ENCODE assay signal across 21 mouse cellular contexts in the genomic region with DNA sequence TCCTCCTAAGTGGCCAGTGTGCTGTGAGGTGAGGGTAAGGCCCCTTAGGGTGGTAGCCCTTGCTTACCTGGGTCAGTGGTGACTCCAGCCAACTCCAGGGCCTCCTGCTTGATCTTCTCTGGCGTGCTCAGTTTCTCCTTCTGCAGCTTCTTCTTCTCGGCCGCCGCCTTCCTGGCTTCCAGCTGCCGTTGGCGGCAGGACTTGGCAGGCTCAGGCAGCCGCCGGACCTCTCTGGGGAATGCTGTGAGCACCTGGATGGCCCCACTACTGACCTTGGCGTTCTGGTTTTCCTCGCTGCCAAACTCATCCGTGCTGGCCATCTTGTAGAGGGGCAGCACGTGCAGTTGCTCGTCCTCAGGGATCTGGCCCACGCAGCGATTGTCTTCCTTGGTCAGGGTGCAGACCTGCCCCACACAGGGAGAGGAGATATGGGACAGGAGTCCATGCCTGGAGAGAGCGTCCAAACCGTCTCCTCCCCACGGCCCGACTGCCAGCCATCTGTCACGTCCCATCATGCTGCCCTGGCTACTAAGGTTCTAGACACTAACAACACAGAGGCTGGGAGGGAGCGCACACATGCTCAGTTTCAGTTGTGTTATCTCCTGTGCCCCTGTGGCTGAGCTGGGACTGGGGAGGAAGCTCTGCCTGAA. TPM values are rescaled to one million over a fixed set of nuclear protein-coding genes. Genes with fewer than 3 reads are reported as not detected.
DNase-seq lines count a peak whose midpoint lies in the region; TF ChIP-seq lines count a peak whose summit lies in the region.
"Had no signal": no experiment of that assay in that cellular context is flagged by ENCODE, and none has a peak within 500 bp of the region (broad histone marks: within the 10 kb centered on the region; RNA-seq: fewer than 3 reads in every experiment).

No protein-coding gene starts in this region.

- intact Hi-C loops in gastrocnemius, adult 2 months (cut with DNase I): no loop called here

- peak; percentile 66 for DNase-seq in gastrocnemius, adult 2 months
- no peak for DNase-seq in gastrocnemius, postnatal 4 days (ENCODE audit: low spot score in 2 of 2)
- DNase-seq in cerebellum, adult 11 months: peak; percentile 63
- peak; percentile 72 for DNase-seq in cerebellum, adult 9-10 months
- peak; percentile 24 for DNase-seq in skeletal muscle tissue, adult 2 months (ENCODE audit: low read depth, low spot score)
- no peak for DNase-seq in heart, adult 9 months (ENCODE audit: low spot score in 2 of 2)
- no peak for DNase-seq in kidney, postnatal 36 days
- DNase-seq: embryo, embryonic 11 days; heart, postnatal 4 days; kidney, adult 8-10 months; kidney, postnatal 10 days; lung, adult 18-20 months; lung, postnatal 14 days had no signal

- no peak for TF ChIP-seq CTCF in gastrocnemius, adult 2 months (IDR thresholded peaks at IDR 0.05)

- peak overlapping the region; percentile 23; the same call in 1 of the 2 replicates for H3K4me3 ChIP-seq in gastrocnemius, adult 2 months
- H3K4me3 ChIP-seq: embryonic facial prominence, embryonic 13.5 days; erythroblast, embryonic 14.5 days; forebrain, embryonic 12.5 days; heart, embryonic 10.5 days; limb, embryonic 13.5 days; liver, embryonic 12.5 days had no signal

- H3K27ac ChIP-seq in gastrocnemius, adult 2 months: peak overlapping the region; percentile 44; the same call in 1 of the 2 replicates
- H3K27ac ChIP-seq: embryonic facial prominence, embryonic 13.5 days; forebrain, embryonic 12.5 days; heart, embryonic 10.5 days; hindbrain, embryonic 14.5 days; limb, embryonic 13.5 days; liver, embryonic 12.5 days; stomach, postnatal 0 days had no signal

RNA-seq across cellular contexts. Expression of a gene that starts 21.5 kb away (rescaled TPM):
- total RNA-seq in gastrocnemius, adult 2 months (2021): 100 to 1,000 TPM; 245 to 263 TPM
- 100 to 1,000 TPM; 118 to 137 TPM for total RNA-seq in gastrocnemius, postnatal 4 days (2021)

RNA-seq across cellular contexts. Expression of a gene that starts 44.6 kb away (rescaled TPM):
- 10 to 100 TPM in 1 of 2 experiments, 1 to 10 TPM in 1; 7.4 to 12.6 TPM for total RNA-seq in gastrocnemius, adult 2 months (2021)
- total RNA-seq in gastrocnemius, postnatal 4 days (2021): 10 to 100 TPM; 36.6 to 42.8 TPM

RNA-seq across cellular contexts. Expression of a gene that starts 44.7 kb away (rescaled TPM):
- 1 to 10 TPM; 3.0 to 4.2 TPM for total RNA-seq in gastrocnemius, adult 2 months (2021)
- total RNA-seq in gastrocnemius, postnatal 4 days (2021): 10 to 100 TPM in 1 of 2 experiments, 1 to 10 TPM in 1; 7.5 to 10.6 TPM

Comparison
In these comparisons a context has a peak if more than half of its experiments do, and no peak if none do; other contexts are left out.
1. DNase-seq: peak in gastrocnemius, adult 2 months (single experiment), cerebellum, adult 11 months (single experiment), cerebellum, adult 9-10 months (single experiment) and skeletal muscle tissue, adult 2 months (single experiment); none in gastrocnemius, postnatal 4 days (0 of 2), heart, adult 9 months (0 of 2) and kidney, postnatal 36 days (0 of 2).